Mouse (Mus musculus): ENCODE measurements around the gene Ptgs2.

GRCm38 (mm10) chr1:150065684-150066083 lies 34.1 kb upstream of the Ptgs2 start:
- no peak for TF ChIP-seq CTCF (IDR thresholded peaks at IDR 0.05; ENCODE audit: borderline replicate concordance, insufficient read depth, low read length)
- TF ChIP-seq POLR2A (IDR thresholded peaks at IDR 0.05; ENCODE audit: low read depth, low read length): no peak
